Mouse (Mus musculus) mesoderm, embryonic 11.5 days (tissue): ENCODE results near the gene Tcf7.
A peak's percentile ranks its signal among the peaks of the same experiment; 100 is the strongest.

Experiments used
- DNase-seq: peaks from one replicate; pipeline ENCODE4 v3.0.0-alpha.2; 2012; ENCODE audit warnings: low read depth, low spot score

Gene Tcf7

GRCm38 (mm10) chr11:52268104-52268835 is 14.5 kb downstream of the Tcf7 start:
- DNase-seq: no peak

- no peak for DNase-seq
These were observed 15.5 kb downstream of the Tcf7 start for GRCm38 (mm10) chr11:52267271-52267670.

DNA sequence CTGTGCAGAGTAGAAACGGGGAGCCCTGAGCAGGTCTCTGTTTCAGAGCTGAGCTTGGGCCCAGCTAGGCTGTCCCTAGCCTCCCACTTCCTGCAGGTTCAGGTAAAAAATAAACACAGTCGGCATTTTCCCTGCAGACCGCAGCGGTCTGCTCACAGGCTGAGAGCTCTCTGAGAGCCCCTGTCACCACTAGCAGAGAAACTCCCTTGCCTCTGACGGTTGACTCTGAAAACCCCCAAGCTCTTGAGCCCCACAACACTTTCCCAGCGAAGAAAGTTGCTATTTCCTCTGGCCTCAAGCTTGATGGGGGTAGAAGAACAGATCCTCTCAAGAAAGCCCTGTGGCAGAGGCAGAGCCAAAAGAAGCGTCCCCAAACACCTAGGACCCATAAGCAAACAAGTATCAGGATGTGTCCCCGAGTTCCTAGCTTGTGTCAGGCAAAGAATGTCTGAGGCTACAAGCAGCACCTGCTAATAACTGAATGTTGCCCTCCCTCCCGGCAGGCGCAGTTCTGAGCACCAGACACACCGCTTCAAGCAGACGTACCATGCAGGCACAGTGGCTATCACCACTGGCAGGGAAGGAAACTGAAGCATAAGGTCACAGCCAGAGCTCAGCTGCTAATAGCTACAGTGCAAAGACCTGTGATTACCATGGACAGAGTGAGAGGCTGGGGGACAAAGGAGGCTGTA is 17.1 kb downstream of the Tcf7 start:
- no peak for DNase-seq

DNA sequence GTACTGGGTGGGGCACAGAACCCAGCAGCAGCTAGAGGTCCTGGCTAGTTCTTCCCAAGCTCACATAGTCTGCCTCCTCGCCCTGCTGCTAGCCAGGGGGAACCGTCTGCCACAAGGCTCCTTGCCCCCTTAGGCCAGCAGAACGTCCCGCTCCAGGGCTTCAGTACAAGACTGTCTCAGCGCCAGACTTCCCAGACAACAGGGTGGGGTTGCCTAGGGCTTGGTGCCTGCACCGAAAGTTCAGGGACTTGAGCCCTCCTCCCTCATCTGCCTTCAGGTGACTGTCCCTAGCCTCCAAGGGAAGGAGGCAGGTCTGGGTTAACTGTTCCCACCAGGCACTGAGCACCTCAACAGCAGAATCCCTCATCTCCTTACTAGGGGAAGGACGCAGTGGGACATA is 17.9 kb downstream of the Tcf7 start:
- DNase-seq: no peak

GRCm38 (mm10) chr11:52262338-52262737 is 20.5 kb downstream of the Tcf7 start:
- no peak for DNase-seq

DNA sequence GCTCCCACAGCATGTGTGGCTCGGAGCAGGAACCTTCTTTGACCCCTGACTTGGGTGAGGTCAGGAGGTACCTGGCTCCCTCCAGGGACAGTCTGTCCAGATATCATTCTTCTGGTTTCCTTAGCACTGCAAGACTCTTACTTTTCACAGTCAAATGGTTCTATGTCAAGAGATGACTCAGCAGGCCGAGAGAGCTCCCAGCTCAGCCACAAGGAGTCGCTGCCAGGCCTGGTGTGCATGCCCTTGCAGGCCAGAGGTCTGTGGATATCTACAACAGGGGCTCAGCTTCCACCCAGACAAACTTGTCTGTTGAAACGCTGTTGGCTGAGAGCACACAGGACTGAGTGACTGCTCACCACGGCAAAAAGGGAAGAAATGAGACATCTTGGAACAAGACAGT is 20.9 kb downstream of the Tcf7 start:
- DNase-seq: no peak

GRCm38 (mm10) chr11:52260878-52261277 is 21.9 kb downstream of the Tcf7 start:
- no peak for DNase-seq

DNA sequence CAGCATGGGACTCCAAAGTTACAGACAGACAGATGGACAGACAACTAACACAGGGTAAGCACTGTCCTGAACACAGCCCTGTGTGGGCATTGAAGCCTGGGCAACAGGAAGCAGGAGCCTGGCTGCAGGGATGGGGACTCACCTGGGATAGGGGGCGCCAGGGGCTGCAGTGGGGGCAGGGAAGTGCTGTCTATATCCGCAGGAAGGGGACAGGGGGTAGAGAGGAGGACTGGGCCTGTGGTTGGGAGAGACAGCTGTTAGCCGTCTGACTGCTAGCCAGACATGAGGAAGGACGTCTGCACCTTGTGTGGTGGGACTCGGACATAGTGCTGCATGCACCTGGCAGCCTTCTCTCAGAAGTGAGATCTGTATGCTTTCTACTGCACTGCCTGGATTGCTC is 24.1 kb downstream of the Tcf7 start:
- no peak for DNase-seq

GRCm38 (mm10) chr11:52257376-52257775 is 25.4 kb downstream of the Tcf7 start:
- DNase-seq: no peak

GRCm38 (mm10) chr11:52255077-52255476 is 27.7 kb downstream of the Tcf7 start:
- DNase-seq: no peak

DNA sequence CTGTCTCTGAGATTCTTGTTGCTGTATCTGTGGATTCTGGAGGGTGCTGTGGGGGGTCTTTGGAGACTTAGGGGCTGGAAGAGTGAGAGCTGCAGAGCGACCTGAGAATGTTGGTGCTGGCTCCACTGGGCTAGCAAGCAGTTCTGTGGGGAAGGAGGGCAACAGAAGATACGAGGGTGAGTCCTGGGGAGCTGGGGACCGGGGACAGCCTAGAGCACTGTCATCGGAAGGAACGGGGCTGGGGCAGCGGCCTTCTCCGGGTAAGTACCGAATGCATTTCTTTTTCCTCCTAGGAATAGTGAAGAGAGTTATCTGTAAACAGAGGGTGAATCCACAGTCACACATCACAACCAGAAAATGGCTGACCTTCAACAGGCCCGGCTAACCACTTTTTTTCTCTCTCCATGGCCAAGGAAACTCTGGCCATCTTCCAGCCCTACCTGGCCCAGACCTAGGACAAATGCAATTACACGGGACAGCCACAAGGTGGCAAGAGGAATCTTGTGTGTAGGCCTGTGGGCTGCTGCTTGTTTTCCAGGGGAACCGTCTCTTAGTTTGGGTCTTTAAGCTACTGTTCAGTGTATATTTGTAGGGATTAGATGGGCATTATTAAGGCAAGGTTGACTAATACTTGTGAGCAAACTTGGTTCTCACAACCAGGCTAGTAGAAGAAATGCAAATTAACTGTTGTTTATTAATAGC is 29.0 kb downstream of the Tcf7 start:
- peak; percentile 73 for DNase-seq

DNA sequence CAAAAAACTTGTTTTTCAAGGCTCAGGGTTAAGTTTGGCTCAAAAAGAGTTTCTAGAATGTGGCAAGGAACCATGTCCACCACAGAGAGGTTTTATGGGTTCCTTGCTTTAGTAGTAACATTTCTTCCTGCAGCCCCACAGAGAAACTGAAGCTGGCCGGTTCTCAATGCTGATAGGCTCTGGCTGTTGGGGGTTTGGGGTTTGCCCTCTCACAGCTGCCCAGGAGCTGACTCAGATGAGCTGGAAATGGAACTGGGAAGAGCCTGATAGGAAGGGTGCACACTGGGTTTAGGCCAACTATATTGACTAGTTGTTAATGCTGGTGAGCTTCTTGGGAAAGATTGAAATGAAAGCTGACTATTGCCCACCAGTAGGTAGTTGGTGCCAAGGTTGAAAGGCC is 30.1 kb downstream of the Tcf7 start:
- no peak for DNase-seq

DNA sequence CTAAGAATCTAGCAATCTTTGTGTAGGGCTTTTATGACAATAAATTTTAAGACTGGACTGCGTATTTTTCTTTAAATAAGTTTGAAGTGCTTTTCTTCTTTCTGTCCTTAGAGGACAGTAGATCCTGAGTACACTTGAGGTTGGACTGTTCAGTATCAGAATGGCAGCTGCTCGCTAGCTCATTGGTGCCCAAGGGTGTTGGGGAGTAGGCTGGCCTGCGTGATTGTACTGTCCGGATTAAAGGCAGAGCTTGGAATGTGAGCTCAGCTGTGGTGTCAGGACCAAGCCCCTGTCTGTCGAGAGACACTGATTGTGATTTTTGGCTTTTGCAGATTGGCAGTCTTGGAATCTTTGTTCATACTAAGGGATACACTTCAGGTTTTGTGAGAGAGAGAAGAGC is 31.0 kb downstream of the Tcf7 start:
- DNase-seq: no peak

DNA sequence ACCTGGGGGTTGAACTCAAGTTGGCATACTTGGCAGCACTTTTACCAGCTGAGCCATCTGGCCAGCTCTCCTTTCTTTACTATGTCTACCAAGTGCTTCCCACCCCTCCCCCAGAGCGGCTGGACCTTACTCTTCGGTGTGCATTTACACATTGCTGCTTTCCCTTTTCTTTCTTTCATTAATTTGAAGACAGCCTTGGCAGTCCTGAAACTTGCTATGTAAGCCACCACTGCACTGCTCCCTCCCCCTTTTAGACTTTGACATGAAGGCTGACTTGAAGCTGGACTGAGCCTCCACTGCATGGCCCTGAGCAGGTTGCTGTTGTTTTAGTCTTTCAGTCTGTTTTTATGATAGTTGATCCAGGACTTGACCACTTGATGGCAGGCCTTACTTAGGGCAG is 33.4 kb downstream of the Tcf7 start:
- DNase-seq: no peak

GRCm38 (mm10) chr11:52240898-52241542 is 41.8 kb downstream of the Tcf7 start:
- DNase-seq: no peak

- DNase-seq: no peak
These were observed 48.3 kb downstream of the Tcf7 start for GRCm38 (mm10) chr11:52234509-52234908.

DNA sequence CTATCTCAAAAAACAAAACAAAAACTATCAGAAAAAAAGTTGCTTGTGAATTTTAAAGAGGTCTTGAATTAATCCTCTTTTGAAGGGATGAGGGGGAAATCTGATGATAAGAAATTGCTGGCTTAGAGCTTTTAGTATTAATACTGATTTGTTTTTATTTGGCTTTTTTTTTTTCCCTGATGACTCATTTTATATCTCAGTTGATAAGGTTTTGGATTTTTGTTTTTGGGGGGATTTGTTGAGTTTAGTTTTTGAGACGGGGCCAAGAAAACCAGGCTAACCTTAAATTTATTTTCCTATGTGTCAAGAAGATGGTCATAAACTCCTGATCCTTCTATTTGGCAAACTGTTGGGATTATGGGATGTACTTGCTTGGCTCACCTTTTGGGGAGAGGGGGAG is 48.9 kb downstream of the Tcf7 start:
- DNase-seq: no peak

- DNase-seq: no peak
These were observed 49.7 kb downstream of the Tcf7 start for GRCm38 (mm10) chr11:52233043-52233653.

- DNase-seq: peak; percentile 95
These were observed 50.9 kb downstream of the Tcf7 start, which contains the start of gene Skp1a for GRCm38 (mm10) chr11:52231606-52232541. Gene Skp1a (plus strand): TSS chr11:52231995.

DNA sequence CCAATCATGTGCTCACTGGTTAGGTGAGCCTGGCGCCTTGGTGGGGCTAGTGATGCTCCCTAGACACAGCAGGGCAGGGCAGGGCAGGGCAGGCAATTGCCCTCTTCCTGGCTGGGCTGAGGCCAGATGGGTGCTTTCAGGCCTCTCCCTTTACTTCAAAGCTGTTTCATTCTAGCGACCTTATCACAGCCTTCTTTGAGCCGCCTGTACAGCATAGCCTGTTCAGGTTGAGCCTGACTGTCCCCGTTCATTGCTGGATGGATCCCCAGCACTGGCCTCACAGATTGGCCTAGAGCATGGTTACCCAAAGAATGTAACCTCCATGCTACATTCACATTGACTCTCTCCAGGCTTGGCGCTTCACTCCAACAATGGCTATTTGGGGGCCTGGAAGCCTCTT is 52.1 kb downstream of the Tcf7 start:
- DNase-seq: no peak
